Mouse (Mus musculus): ENCODE data around the gene Trim39.

Gene Trim39

GRCm38 (mm10) chr17:36248886-36249285, 23.2 kb downstream of the Trim39 start:
- no peak for DNase-seq (ENCODE audit: low read depth)

GRCm38 (mm10) chr17:36245741-36246140, 26.3 kb downstream of the Trim39 start:
- peak; percentile 12 for DNase-seq (ENCODE audit: low read depth)

GRCm38 (mm10) chr17:36244031-36244430, 28.0 kb downstream of the Trim39 start:
- DNase-seq (ENCODE audit: low read depth), result peak; percentile 1

- peak; percentile 12 for DNase-seq (ENCODE audit: low read depth)
Measured at GRCm38 (mm10) chr17:36240637-36241213, 31.3 kb downstream of the Trim39 start.

- DNase-seq (ENCODE audit: low read depth), result peak; percentile 53
Measured at GRCm38 (mm10) chr17:36237321-36237921, 34.6 kb downstream of the Trim39 start.

GRCm38 (mm10) chr17:36235300-36235699, 36.7 kb downstream of the Trim39 start:
- DNase-seq (ENCODE audit: low read depth), result peak; percentile 0

- DNase-seq (ENCODE audit: low read depth), result no peak
Measured at GRCm38 (mm10) chr17:36233572-36233971, 38.5 kb downstream of the Trim39 start.

GRCm38 (mm10) chr17:36231318-36231717, 40.7 kb downstream of the Trim39 start:
- DNase-seq (ENCODE audit: low read depth), result peak; percentile 93

- DNase-seq (ENCODE audit: low read depth), result no peak
Measured at GRCm38 (mm10) chr17:36229046-36229445, 43.0 kb downstream of the Trim39 start.

GRCm38 (mm10) chr17:36226921-36227320, 45.1 kb downstream of the Trim39 start:
- no peak for DNase-seq (ENCODE audit: low read depth)

- DNase-seq (ENCODE audit: low read depth), result no peak
Measured at GRCm38 (mm10) chr17:36225231-36225824, 46.7 kb downstream of the Trim39 start.

- DNase-seq (ENCODE audit: low read depth), result peak; percentile 0
Measured at GRCm38 (mm10) chr17:36224451-36224850, 47.6 kb downstream of the Trim39 start.

GRCm38 (mm10) chr17:36218594-36219155, 53.4 kb downstream of the Trim39 start:
- peak; percentile 1 for DNase-seq (ENCODE audit: low read depth)

GRCm38 (mm10) chr17:36215586-36215985, 56.5 kb downstream of the Trim39 start:
- peak; percentile 1 for DNase-seq (ENCODE audit: low read depth)

Data from NIH3T3 (cell line).